Mouse (Mus musculus): Measurements from ENCODE around the gene Tank. TPM values are rescaled to one million over a fixed set of nuclear protein-coding genes. Genes with fewer than 3 reads are reported as not detected.

The Tank gene
- 103 to 110 TPM (median 105 TPM) in 4 replicates for total RNA-seq (2023)

GRCm38 (mm10) chr2:61578433-61578832 lies at the start of gene Tank:
TSS of gene Tank (plus strand) at chr2:61578585.

Other genes starting within 250 kb of the Tank start
- gene Psmd14, start 133.1 kb downstream of the Tank start, total RNA-seq (2023), result 71.2 to 88.6 TPM (median 80.2 TPM) in 4 replicates
- 1.1 to 2.7 TPM (median 1.6 TPM) in 4 replicates for gene Tbr1, start 224.3 kb downstream of the Tank start, total RNA-seq (2023)

Data from B cell, adult 62 days (primary cell).